Mouse (Mus musculus) testis, adult 2 months (tissue): Measurements from ENCODE around the gene BC005624.

ENCODE experiments used
- CTCF ChIP-seq: fragments of 200-500 bp; IDR thresholded peaks from 2 replicates; pipeline ENCODE4 v1.5.1; 2012; ENCODE audit warnings: low read depth, mild to moderate bottlenecking, inconsistent platforms, low read length, moderate library complexity; ENCODE audit not compliant: control insufficient read depth, insufficient read depth, insufficient replicate concordance
- POLR2A ChIP-seq: fragments of 200-500 bp; IDR thresholded peaks from 2 replicates; pipeline ENCODE4 v1.6.1; 2012; ENCODE audit warnings: low read depth, mild to moderate bottlenecking, inconsistent platforms, low read length, moderate library complexity; ENCODE audit not compliant: control insufficient read depth

DNA sequence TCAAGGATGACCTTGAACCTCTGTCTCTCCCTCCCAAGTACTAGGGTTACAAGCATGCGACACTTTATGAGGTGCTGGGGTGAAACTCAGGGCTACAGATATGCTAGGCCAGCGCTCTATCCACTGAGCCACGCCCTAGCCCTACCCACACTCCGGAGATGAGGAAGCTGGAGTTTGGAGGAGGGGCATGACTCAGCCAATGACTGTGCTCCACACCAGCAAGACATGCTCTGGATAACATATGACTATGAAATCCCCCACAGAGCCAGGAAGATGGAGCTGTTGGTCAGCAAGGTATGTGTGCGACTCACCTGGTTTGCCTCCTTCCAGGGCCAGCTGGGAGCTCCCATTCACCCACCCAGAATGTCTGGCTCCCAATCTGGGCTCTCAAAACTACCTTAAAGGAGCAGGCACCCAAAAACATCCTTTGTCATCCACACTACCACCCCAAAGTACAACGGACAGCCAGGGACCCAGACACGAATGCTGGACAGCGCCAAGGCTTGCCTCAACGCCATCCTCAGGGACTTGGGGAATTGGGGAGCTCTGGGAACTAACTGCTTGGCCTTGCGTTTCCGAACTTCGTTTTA, 53.0 kb downstream of the BC005624 start:
- TF ChIP-seq CTCF (no peak), POLR2A (no peak)
